Mouse (Mus musculus) stomach, embryonic 16.5 days (tissue): Measurements from ENCODE around the gene Atmin. TPM values are rescaled to one million over a fixed set of nuclear protein-coding genes. Genes with fewer than 3 reads are reported as not detected.

Source experiments
- ATAC-seq: fragments of 200-750 bp; cut with Nextera tagmentation; 2 replicates; pipeline ENCODE4 v1.8.0; 2017; ENCODE audit warnings: moderate number of reproducible peaks, moderate TSS enrichment; ENCODE audit not compliant: insufficient read depth, low FRiP score
- H3K27ac ChIP-seq: fragments of 300-500 bp; sonication (generic); 2 replicates; pipeline ENCODE4 v1.5.1; 2014; ENCODE audit warnings: low read length
- H3K27me3 ChIP-seq: fragments of 300-500 bp; sonication (generic); 2 replicates; pipeline ENCODE4 v1.6.1; 2014; ENCODE audit warnings: low read length, control low read depth, mixed read lengths; ENCODE audit not compliant: control insufficient read depth, insufficient read depth
- H3K36me3 ChIP-seq: fragments of 300-500 bp; sonication (generic); 2 replicates; pipeline ENCODE4 v1.6.1; 2014; ENCODE audit warnings: low read length; ENCODE audit not compliant: control insufficient read depth, insufficient read depth
- H3K4me1 ChIP-seq: fragments of 300-500 bp; sonication (generic); 2 replicates; pipeline ENCODE4 v1.6.1; 2014; ENCODE audit warnings: low read length, control low read depth, mixed read lengths; ENCODE audit not compliant: control insufficient read depth, insufficient read depth
- H3K4me2 ChIP-seq: fragments of 300-500 bp; sonication (generic); 2 replicates; pipeline ENCODE4 v1.6.1; 2014; ENCODE audit warnings: low read depth, low read length, mixed read lengths
- H3K4me3 ChIP-seq: fragments of 300-500 bp; sonication (generic); replicated peaks from 2 replicates; pipeline ENCODE4 v1.5.1; 2014; ENCODE audit warnings: mild to moderate bottlenecking, low read length
- H3K9ac ChIP-seq: fragments of 300-500 bp; sonication (generic); 2 replicates; pipeline ENCODE4 v1.6.1; 2014; ENCODE audit warnings: low read length
- H3K9me3 ChIP-seq: fragments of 300-500 bp; sonication (generic); replicated peaks from 2 replicates; pipeline ENCODE4 v1.6.1; 2016; ENCODE audit warnings: low read length, control low read depth; ENCODE audit not compliant: control insufficient read depth
- WGBS: fragments of 180-500 bp; shearing (Covaris S2); extraction: QIAGEN DNeasy Blood & Tissue Kit; methylation state at CpG from one replicate; pipeline ENCODE4 v1.1.7; 2014; 5-methylcytosine and 5-hydroxymethylcytosine counted together
- polyA plus RNA-seq: library from polyadenylated mRNA; unstranded; fragments of >200 nt; fragmentation: Nextera tagmentation; extraction: Ambion mirVana; gene quantifications from 2 replicates; pipeline ENCODE4 v1.2.1, GENCODE M21; 2015

Atmin gene
- polyA plus RNA-seq, 1 experiment from 2014 or later = 9.0 TPM

- Histone ChIP-seq H3K36me3 (no peaks in the 10 kb centered on the region), H3K4me2 (peak within 1 kb of the TSS; percentile 70), H3K4me1 (peaks cover 14% of the 10 kb centered on the region; the same call in 1 of the 2 replicates), H3K27ac (peak within 1 kb of the TSS; percentile 73), H3K9me3 (no peaks in the 10 kb centered on the region), H3K4me3 (peak within 1 kb of the TSS; percentile 75), H3K9ac (peak within 1 kb of the TSS; percentile 76), H3K27me3 (no peaks in the 10 kb centered on the region)
- peak; percentile 100 for ATAC-seq
- under 1% methylated on average over 56 of the region's 56 CpGs for WGBS
Measured at GRCm38 (mm10) chr8:116993095-116993867, 50.1 kb downstream of the Atmin start, which contains the start of gene Gcsh. TSS of gene Gcsh (minus strand) at chr8:116993537.

- Histone ChIP-seq H3K36me3 (no peaks in the 10 kb centered on the region), H3K4me1 (peaks cover 14% of the 10 kb centered on the region; the same call in 1 of the 2 replicates), H3K27ac (no peak overlapping the region), H3K9ac (peak overlapping the region; percentile 73), H3K9me3 (no peaks in the 10 kb centered on the region), H3K27me3 (no peaks in the 10 kb centered on the region), H3K4me2 (peak overlapping the region; percentile 70), H3K4me3 (peak overlapping the region; percentile 75)
- 57% methylated on average over 11 of the region's 11 CpGs for WGBS
- no peak for ATAC-seq
Measured at GRCm38 (mm10) chr8:116994016-116994716, 51.0 kb downstream of the Atmin start.

Other genes with a start within 250 kb of the Atmin start
- 4.1 and 4.4 TPM in 2 replicates for gene Cdyl2, start 210.4 kb upstream of the Atmin start, polyA plus RNA-seq
- gene Cmc2, start 21.9 kb upstream of the Atmin start, polyA plus RNA-seq = 62.3 and 72.0 TPM in 2 replicates
- gene Cenpn, start 21.7 kb upstream of the Atmin start, polyA plus RNA-seq = 27.9 and 28.1 TPM in 2 replicates
- 1.3 and 2.0 TPM in 2 replicates for gene 1700030J22Rik, start 35.6 kb downstream of the Atmin start, polyA plus RNA-seq
- 118 and 130 TPM in 2 replicates for gene Gcsh, start 50.1 kb downstream of the Atmin start, polyA plus RNA-seq
- gene Pkd1l2, start 139.1 kb downstream of the Atmin start, polyA plus RNA-seq = 0.48 and 0.71 TPM in 2 replicates
- gene Bco1, start 152.5 kb downstream of the Atmin start, polyA plus RNA-seq = 0.92 and 1.2 TPM in 2 replicates
- 2.2 TPM in 2 replicates for gene Gan, start 214.7 kb downstream of the Atmin start, polyA plus RNA-seq